8 mouse cellular contexts compared by ENCODE assay signal in the genomic region with DNA sequence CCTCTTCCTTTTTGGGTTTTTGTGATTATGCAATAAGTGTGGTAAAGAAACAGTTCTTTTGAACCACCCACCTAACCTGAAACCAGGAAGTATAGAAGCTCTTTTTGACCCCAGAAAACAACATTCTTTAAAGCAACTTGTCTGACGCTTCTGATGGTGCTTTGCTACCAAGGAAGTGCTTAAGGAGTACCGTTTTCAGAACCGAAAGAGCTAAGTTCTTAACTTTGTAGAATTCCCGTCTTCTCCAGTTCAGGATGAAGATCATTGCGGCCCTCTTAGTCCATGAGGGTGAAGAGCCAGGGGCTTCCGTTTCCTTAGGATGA. TPM values are rescaled to one million over a fixed set of nuclear protein-coding genes. Genes with fewer than 3 reads are reported as not detected.
DNase-seq lines count a peak whose midpoint lies in the region; ATAC-seq and TF ChIP-seq lines count a peak whose summit lies in the region.

No protein-coding gene starts in this region.

- peak overlapping the region; percentile 97 for H3K4me3 ChIP-seq in kidney, embryonic 15.5 days (replicated peaks)
- H3K4me3 ChIP-seq in hindbrain, postnatal 0 days (ENCODE audit: low read length), result peak overlapping the region; percentile 95
- H3K4me3 ChIP-seq in midbrain, embryonic 16.5 days (ENCODE audit: low read depth, low read length), result peak overlapping the region; percentile 3; the same call in 1 of the 2 replicates
- no peak overlapping the region for H3K4me3 ChIP-seq in thymus, adult 2 months (ENCODE audit: control insufficient read depth, insufficient read depth, low read length)

- no peak for DNase-seq in kidney, postnatal 36 days
- no peak for DNase-seq in hindbrain, postnatal 0 days (ENCODE audit: low spot score)
- DNase-seq in adipocyte (ENCODE audit: low spot score), result no peak
- DNase-seq in frontal cortex, postnatal 14 days (ENCODE audit: low spot score in 2 of 2), result no peak
- no peak for DNase-seq in thymus, adult 2 months

- peak overlapping the region; percentile 47 for H3K27ac ChIP-seq in kidney, embryonic 15.5 days
- no peak overlapping the region for H3K27ac ChIP-seq in hindbrain, postnatal 0 days
- H3K27ac ChIP-seq in midbrain, embryonic 16.5 days (ENCODE audit: low read length), result no peak overlapping the region
- H3K27ac ChIP-seq in thymus, adult 2 months (ENCODE audit: control insufficient read depth, insufficient read depth, low read length), result no peak overlapping the region; the same call in 1 of the 2 replicates

- TF ChIP-seq CTCF in hindbrain, postnatal 0 days (IDR thresholded peaks at IDR 0.05; ENCODE audit: low read depth), result no peak
- TF ChIP-seq CTCF in thymus, adult 2 months (IDR thresholded peaks at IDR 0.05; ENCODE audit: borderline replicate concordance, control insufficient read depth, extremely low read depth, insufficient read depth, low read length, poor library complexity), result no peak

- H3K9ac ChIP-seq in kidney, embryonic 15.5 days, result peak overlapping the region; percentile 27; the same call in 1 of the 2 replicates
- H3K9ac ChIP-seq in hindbrain, postnatal 0 days (replicated peaks; ENCODE audit: low read length), result no peak overlapping the region; the same call in 1 of the 2 replicates
- H3K9ac ChIP-seq in midbrain, embryonic 16.5 days (ENCODE audit: low read depth, low read length), result peak overlapping the region; percentile 6; the same call in 1 of the 2 replicates

- H3K27me3 ChIP-seq in kidney, embryonic 15.5 days, result no peaks in the 10 kb centered on the region
- no peaks in the 10 kb centered on the region for H3K27me3 ChIP-seq in hindbrain, postnatal 0 days (ENCODE audit: insufficient read depth, low read length)
- no peaks in the 10 kb centered on the region for H3K27me3 ChIP-seq in midbrain, embryonic 16.5 days (ENCODE audit: control insufficient read depth, insufficient read depth, low read depth, low read length)
- no peaks in the 10 kb centered on the region for H3K27me3 ChIP-seq in thymus, adult 2 months (ENCODE audit: control insufficient read depth, insufficient read depth, low read length)

- H3K9me3 ChIP-seq in kidney, embryonic 15.5 days (replicated peaks), result no peaks in the 10 kb centered on the region
- no peaks in the 10 kb centered on the region for H3K9me3 ChIP-seq in hindbrain, postnatal 0 days (ENCODE audit: low read length)
- no peaks in the 10 kb centered on the region for H3K9me3 ChIP-seq in midbrain, embryonic 16.5 days (replicated peaks; ENCODE audit: control insufficient read depth, low read length, poor library complexity, severe bottlenecking)

- peaks cover 37% of the 10 kb centered on the region for H3K4me1 ChIP-seq in kidney, embryonic 15.5 days
- H3K4me1 ChIP-seq in hindbrain, postnatal 0 days (ENCODE audit: insufficient read depth, low read length), result peaks cover 4% of the 10 kb centered on the region; the same call in 1 of the 2 replicates
- H3K4me1 ChIP-seq in midbrain, embryonic 16.5 days (ENCODE audit: control insufficient read depth, insufficient read depth, low read length), result peaks cover 18% of the 10 kb centered on the region
- H3K4me1 ChIP-seq in thymus, adult 2 months (replicated peaks; ENCODE audit: control insufficient read depth, insufficient read depth, low read length), result peaks cover 13% of the 10 kb centered on the region

- peaks cover 22% of the 10 kb centered on the region for H3K36me3 ChIP-seq in kidney, embryonic 15.5 days
- H3K36me3 ChIP-seq in hindbrain, postnatal 0 days (ENCODE audit: insufficient read depth, low read length), result no peaks in the 10 kb centered on the region
- H3K36me3 ChIP-seq in midbrain, embryonic 16.5 days (ENCODE audit: control insufficient read depth, insufficient read depth, low read length), result 0 out of 2 replicates have a peak, but pooled peaks cover 3% of the 10 kb centered on the region
- no peaks in the 10 kb centered on the region for H3K36me3 ChIP-seq in thymus, adult 2 months (ENCODE audit: control insufficient read depth, insufficient read depth, low read length)

- ATAC-seq in kidney, embryonic 15.5 days (replicated peaks; ENCODE audit: low FRiP score), result no peak
- peak; percentile 62 for ATAC-seq in activated CD4-positive, CD25-positive, alpha-beta regulatory T cell, adult 4 months
- ATAC-seq in hindbrain, postnatal 0 days, result no peak
- ATAC-seq in midbrain, embryonic 16.5 days, result no peak

- 38% methylated on average over 6 of the region's 6 CpGs for WGBS in kidney, embryonic 15.5 days
- WGBS in hindbrain, postnatal 0 days, result 71% methylated on average over 6 of the region's 6 CpGs
- whole genome bisulfite sequencing in midbrain, embryonic 16.5 days, result 75% methylated on average over 6 of the region's 6 CpGs
- 3% methylated on average over 6 of the region's 6 CpGs for WGBS in thymus, adult 2 months

- H3K4me2 ChIP-seq in kidney, embryonic 15.5 days, result peak overlapping the region; percentile 59
- H3K4me2 ChIP-seq in hindbrain, postnatal 0 days (ENCODE audit: low read depth, low read length), result peak overlapping the region; percentile 89
- peak overlapping the region; percentile 88 for H3K4me2 ChIP-seq in midbrain, embryonic 16.5 days (ENCODE audit: low read length)

- TF ChIP-seq POLR2A in thymus, adult 2 months (IDR thresholded peaks at IDR 0.05; ENCODE audit: control insufficient read depth, extremely low read depth, insufficient read depth, low read length, poor library complexity), result no peak

RNA-seq across cellular contexts. Expression of a gene that starts 1.1 kb away (rescaled TPM):
- polyA plus RNA-seq in kidney, embryonic 15.5 days (2015; fragmentation: Nextera tagmentation; extraction: Ambion mirVana), result 97.8 and 102 TPM in 2 replicates
- polyA plus RNA-seq in activated CD4-positive, CD25-positive, alpha-beta regulatory T cell, adult 4 months (2017; shearing (Covaris generic)), result 10 to 100 TPM; 45.4 to 47.0 TPM
- total RNA-seq in hindbrain, postnatal 0 days (2014; rRNA removed), result 26.5 and 30.4 TPM in 2 replicates
- polyA plus RNA-seq in hindbrain, postnatal 0 days (2015; fragmentation: Nextera tagmentation; extraction: Ambion mirVana), result 31.0 and 31.8 TPM in 2 replicates
- 38.7 and 42.6 TPM in 2 replicates for polyA plus RNA-seq in midbrain, embryonic 16.5 days (2015; fragmentation: Nextera tagmentation; extraction: Ambion mirVana)
- 64.6 and 70.1 TPM in 2 replicates for polyA plus RNA-seq in thymus, adult 2 months (2012; rRNA removed)
